Mouse (Mus musculus): ENCODE data around the gene Flnc.

GRCm38 (mm10) chr6:29396714-29397540 is 36.1 kb upstream of the Flnc start:
- TF ChIP-seq CTCF (IDR thresholded peaks at IDR 0.05; ENCODE audit: insufficient read depth, low read length) (no peak), POLR2A (IDR thresholded peaks at IDR 0.05; ENCODE audit: borderline replicate concordance, extremely low read depth, low read depth, low read length) (no peak)
